ENCODE assay signal across 9 mouse cellular contexts in genomic region chr8:124052110-124052509, GRCm38 (mm10). TPM values are rescaled to one million over a fixed set of nuclear protein-coding genes. Genes with fewer than 3 reads are reported as not detected.
DNase-seq lines count a peak whose midpoint lies in the region; ATAC-seq and TF ChIP-seq lines count a peak whose summit lies in the region.
"Had no signal": no experiment of that assay in that cellular context is flagged by ENCODE, and none has a peak within 500 bp of the region (broad histone marks: within the 10 kb centered on the region; RNA-seq: fewer than 3 reads in every experiment).

No protein-coding gene starts in this region.

- H3K9me3 ChIP-seq in limb, embryonic 11.5 days (ENCODE audit: control insufficient read depth, low read length): no peaks in the 10 kb centered on the region
- H3K9me3 ChIP-seq in midbrain, embryonic 15.5 days: no peaks in the 10 kb centered on the region
- H3K9me3 ChIP-seq: embryonic facial prominence, embryonic 13.5 days had no signal

- no peak overlapping the region for H3K27ac ChIP-seq in kidney, adult 2 months (ENCODE audit: insufficient read depth, low read depth, low read length)
- H3K27ac ChIP-seq in limb, embryonic 11.5 days (replicated peaks; ENCODE audit: low read depth, low read length): no peak overlapping the region
- H3K27ac ChIP-seq in midbrain, embryonic 15.5 days: no peak overlapping the region
- H3K27ac ChIP-seq: embryonic facial prominence, embryonic 13.5 days had no signal

- peak; percentile 98 for TF ChIP-seq CTCF in kidney, adult 2 months (conservative IDR thresholded peaks at IDR 0.05; ENCODE audit: insufficient read depth, insufficient read length, low read depth, low read length)

- WGBS in kidney, adult 2 months: 12% methylated on average over 3 of the region's 3 CpGs
- WGBS in limb, embryonic 11.5 days: 21% methylated on average over 3 of the region's 3 CpGs
- WGBS in midbrain, embryonic 15.5 days: 17% methylated on average over 3 of the region's 3 CpGs

- DNase-seq in 416B (ENCODE audit: low read depth): peak; percentile 68
- DNase-seq in adipocyte (ENCODE audit: low spot score): peak; percentile 49
- peak; percentile 88 for DNase-seq in embryo, embryonic 10 days (ENCODE audit: low spot score)
- DNase-seq in kidney, adult 2 months: peak; percentile 71
- peak; percentile 81 for DNase-seq in limb, embryonic 11.5 days (ENCODE audit: low spot score)
- peak; percentile 39 to 49 for DNase-seq in spleen, postnatal 36 days (ENCODE audit: low spot score in 2 of 2)

- peak; percentile 95 for ATAC-seq in granulocyte monocyte progenitor cell, adult 5-6 weeks (replicated peaks; ENCODE audit: poor library complexity, severe bottlenecking)
- no peak for ATAC-seq in limb, embryonic 11.5 days (ENCODE audit: insufficient number of reproducible peaks, low FRiP score, low TSS enrichment, low read depth)
- ATAC-seq in midbrain, embryonic 15.5 days (replicated peaks): peak; percentile 70

- H3K9ac ChIP-seq in limb, embryonic 11.5 days (ENCODE audit: low read length): no peak overlapping the region
- H3K9ac ChIP-seq in midbrain, embryonic 15.5 days: no peak overlapping the region
- H3K9ac ChIP-seq: embryonic facial prominence, embryonic 13.5 days had no signal

- no peaks in the 10 kb centered on the region for H3K4me1 ChIP-seq in kidney, adult 2 months (ENCODE audit: control insufficient read depth, insufficient read depth, low read length)
- H3K4me1 ChIP-seq in limb, embryonic 11.5 days (ENCODE audit: control insufficient read depth, insufficient read depth, low read length): no peaks in the 10 kb centered on the region
- peaks cover 4% of the 10 kb centered on the region; the same call in 1 of the 2 replicates for H3K4me1 ChIP-seq in midbrain, embryonic 15.5 days
- H3K4me1 ChIP-seq: embryonic facial prominence, embryonic 13.5 days had no signal

- no peak for TF ChIP-seq POLR2A in kidney, adult 2 months (IDR thresholded peaks at IDR 0.05; ENCODE audit: low read depth, low read length)

- H3K4me2 ChIP-seq in limb, embryonic 11.5 days (ENCODE audit: low read depth, severe bottlenecking): no peak overlapping the region
- H3K4me2 ChIP-seq in midbrain, embryonic 15.5 days: no peak overlapping the region
- H3K4me2 ChIP-seq: embryonic facial prominence, embryonic 13.5 days had no signal

- no peaks in the 10 kb centered on the region for H3K36me3 ChIP-seq in kidney, adult 2 months (ENCODE audit: control insufficient read depth, insufficient read depth, low read length)
- H3K36me3 ChIP-seq in limb, embryonic 11.5 days (ENCODE audit: control insufficient read depth, insufficient read depth, low read length): peaks cover 5% of the 10 kb centered on the region; the same call in 1 of the 2 replicates
- H3K36me3 ChIP-seq in midbrain, embryonic 15.5 days (replicated peaks): peaks cover 8% of the 10 kb centered on the region; the same call in 1 of the 2 replicates

- no peak overlapping the region for H3K4me3 ChIP-seq in kidney, adult 2 months (ENCODE audit: insufficient read depth, low read depth, low read length)
- H3K4me3 ChIP-seq in limb, embryonic 11.5 days (ENCODE audit: low read depth, low read length): no peak overlapping the region
- no peak overlapping the region for H3K4me3 ChIP-seq in midbrain, embryonic 15.5 days
- H3K4me3 ChIP-seq: embryonic facial prominence, embryonic 13.5 days had no signal

- H3K27me3 ChIP-seq in kidney, adult 2 months (replicated peaks; ENCODE audit: control insufficient read depth, insufficient read depth, low read length): no peaks in the 10 kb centered on the region
- no peaks in the 10 kb centered on the region for H3K27me3 ChIP-seq in limb, embryonic 11.5 days (ENCODE audit: control insufficient read depth, insufficient read depth, low read length)
- no peaks in the 10 kb centered on the region for H3K27me3 ChIP-seq in midbrain, embryonic 15.5 days (replicated peaks)
- H3K27me3 ChIP-seq: embryonic facial prominence, embryonic 13.5 days had no signal

RNA-seq across cellular contexts. Expression of gene Urb2, which starts 30.8 kb away (rescaled TPM):
- total RNA-seq in granulocyte monocyte progenitor cell, adult 5-6 weeks (2014; fragmentation: Nextera tagmentation): 27.8 and 29.2 TPM in 2 replicates
- 23.6 and 27.2 TPM in 2 replicates for total RNA-seq in granulocyte monocyte progenitor cell, adult 5-6 weeks (2017)
- 3.3 and 3.5 TPM in 2 replicates for polyA plus RNA-seq in kidney, adult 2 months (2012; rRNA removed)
- 8.8 and 9.0 TPM in 2 replicates for polyA plus RNA-seq in limb, embryonic 11.5 days (2014; fragmentation: Nextera tagmentation; extraction: Ambion mirVana)
- 3.5 and 4.1 TPM in 2 replicates for polyA plus RNA-seq in midbrain, embryonic 15.5 days (2015; fragmentation: Nextera tagmentation; extraction: Ambion mirVana)

RNA-seq across cellular contexts. Expression of gene Taf5l, which starts 30.9 kb away (rescaled TPM):
- 27.9 and 36.4 TPM in 2 replicates for total RNA-seq in granulocyte monocyte progenitor cell, adult 5-6 weeks (2014; fragmentation: Nextera tagmentation)
- 33.9 and 37.4 TPM in 2 replicates for total RNA-seq in granulocyte monocyte progenitor cell, adult 5-6 weeks (2017)
- polyA plus RNA-seq in kidney, adult 2 months (2012; rRNA removed): 20.4 and 22.2 TPM in 2 replicates
- 46.2 and 49.7 TPM in 2 replicates for polyA plus RNA-seq in limb, embryonic 11.5 days (2014; fragmentation: Nextera tagmentation; extraction: Ambion mirVana)
- polyA plus RNA-seq in midbrain, embryonic 15.5 days (2015; fragmentation: Nextera tagmentation; extraction: Ambion mirVana): 24.6 and 25.9 TPM in 2 replicates
